Mouse (Mus musculus): Measurements from ENCODE around the gene Trim8. TPM values are rescaled to one million over a fixed set of nuclear protein-coding genes. Genes with fewer than 3 reads are reported as not detected.

Gene Trim8
- polyA plus RNA-seq, 1 experiment from 2014 or later = 9.2 TPM

GRCm38 (mm10) chr19:46506372-46506717 lies 4.8 kb downstream of the Trim8 start:
- Histone ChIP-seq H3K4me1 (replicated peaks) (peaks cover 94% of the 10 kb centered on the region), H3K36me3 (peaks cover 60% of the 10 kb centered on the region), H3K9me3 (replicated peaks) (no peaks in the 10 kb centered on the region), H3K27ac (peak overlapping the region; percentile 98), H3K9ac (peak overlapping the region; percentile 95), H3K4me3 (replicated peaks) (peak overlapping the region; percentile 87), H3K4me2 (peak overlapping the region; percentile 91), H3K27me3 (no peaks in the 10 kb centered on the region)
- DNase-seq = no peak
- no peak for ATAC-seq (ENCODE audit: low read depth)
- WGBS (ENCODE audit: insufficient replicate concordance) = 45% methylated on average over 3 of the region's 3 CpGs

GRCm38 (mm10) chr19:46507181-46507581 lies 5.7 kb downstream of the Trim8 start:
- H3K36me3 ChIP-seq = peaks cover 68% of the 10 kb centered on the region

GRCm38 (mm10) chr19:46507806-46508205 lies 6.3 kb downstream of the Trim8 start:
- WGBS (ENCODE audit: insufficient replicate concordance) = 68% methylated on average over 1 of the region's 1 CpGs
- Histone ChIP-seq H3K4me2 (no peak overlapping the region), H3K4me1 (replicated peaks) (peaks cover 90% of the 10 kb centered on the region), H3K4me3 (replicated peaks) (no peak overlapping the region), H3K9ac (0 out of 2 replicates have a peak overlapping the region, but pooled peaks have one; percentile 36), H3K9me3 (replicated peaks) (no peaks in the 10 kb centered on the region), H3K27ac (peak overlapping the region; percentile 98; the same call in 1 of the 2 replicates), H3K36me3 (peaks cover 75% of the 10 kb centered on the region), H3K27me3 (no peaks in the 10 kb centered on the region)
- DNase-seq = no peak
- no peak for ATAC-seq (ENCODE audit: low read depth)

More at GRCm38 (mm10) chr19:46507181-46507581, 5.7 kb downstream of the Trim8 start:
- H3K4me3 ChIP-seq (replicated peaks) = no peak overlapping the region
- H3K4me1 ChIP-seq (replicated peaks) = peaks cover 96% of the 10 kb centered on the region
- H3K4me2 ChIP-seq = peak overlapping the region; percentile 91; the same call in 1 of the 2 replicates
- WGBS (ENCODE audit: insufficient replicate concordance) = 86% methylated on average over 8 of the region's 8 CpGs
- H3K9ac ChIP-seq = no peak overlapping the region
- no peak for ATAC-seq (ENCODE audit: low read depth)
- peak overlapping the region; percentile 98 for H3K27ac ChIP-seq
- DNase-seq = no peak
- H3K27me3 ChIP-seq = no peaks in the 10 kb centered on the region
- H3K9me3 ChIP-seq (replicated peaks) = no peaks in the 10 kb centered on the region

- Histone ChIP-seq H3K4me1 (replicated peaks) (peaks cover 81% of the 10 kb centered on the region), H3K9ac (peak overlapping the region; percentile 18; the same call in 1 of the 2 replicates), H3K27me3 (no peaks in the 10 kb centered on the region), H3K36me3 (peaks cover 84% of the 10 kb centered on the region), H3K27ac (0 out of 2 replicates have a peak overlapping the region, but pooled peaks have one; percentile 3), H3K9me3 (replicated peaks) (no peaks in the 10 kb centered on the region), H3K4me2 (no peak overlapping the region), H3K4me3 (replicated peaks) (no peak overlapping the region)
- DNase-seq (no peak), ATAC-seq (ENCODE audit: low read depth) (no peak)
- 76% methylated on average over 3 of the region's 3 CpGs for WGBS (ENCODE audit: insufficient replicate concordance)
Observed at GRCm38 (mm10) chr19:46508738-46509137, 7.2 kb downstream of the Trim8 start.

- Histone ChIP-seq H3K4me2 (no peak overlapping the region), H3K4me3 (replicated peaks) (no peak overlapping the region), H3K9ac (peak overlapping the region; percentile 18; the same call in 1 of the 2 replicates), H3K27ac (peak overlapping the region; percentile 3; the same call in 1 of the 2 replicates), H3K36me3 (peaks cover 89% of the 10 kb centered on the region), H3K4me1 (replicated peaks) (peaks cover 76% of the 10 kb centered on the region), H3K9me3 (replicated peaks) (no peaks in the 10 kb centered on the region), H3K27me3 (no peaks in the 10 kb centered on the region)
- WGBS (ENCODE audit: insufficient replicate concordance) = 55% methylated on average over 3 of the region's 3 CpGs
- DNase-seq (no peak), ATAC-seq (ENCODE audit: low read depth) (no peak)
Observed at GRCm38 (mm10) chr19:46509202-46509601, 7.7 kb downstream of the Trim8 start.

GRCm38 (mm10) chr19:46509736-46510135 lies 8.2 kb downstream of the Trim8 start:
- Histone ChIP-seq H3K9ac (0 out of 2 replicates have a peak overlapping the region, but pooled peaks have one; percentile 22), H3K4me3 (replicated peaks) (no peak overlapping the region), H3K4me2 (no peak overlapping the region), H3K4me1 (replicated peaks) (peaks cover 71% of the 10 kb centered on the region), H3K9me3 (replicated peaks) (no peaks in the 10 kb centered on the region), H3K27ac (peak overlapping the region; percentile 3; the same call in 1 of the 2 replicates), H3K36me3 (peaks cover 94% of the 10 kb centered on the region), H3K27me3 (no peaks in the 10 kb centered on the region)
- DNase-seq (no peak), ATAC-seq (ENCODE audit: low read depth) (no peak)
- WGBS (ENCODE audit: insufficient replicate concordance) = 75% methylated on average over 4 of the region's 4 CpGs

- no peak overlapping the region for H3K4me3 ChIP-seq (replicated peaks)
- ATAC-seq (ENCODE audit: low read depth) (no peak), DNase-seq (no peak)
- H3K27ac ChIP-seq = peak overlapping the region; percentile 48; the same call in 1 of the 2 replicates
- 0 out of 2 replicates have a peak overlapping the region, but pooled peaks have one; percentile 22 for H3K9ac ChIP-seq
- H3K9me3 ChIP-seq (replicated peaks) = no peaks in the 10 kb centered on the region
- H3K4me2 ChIP-seq = no peak overlapping the region
- 72% methylated on average over 5 of the region's 5 CpGs for WGBS (ENCODE audit: insufficient replicate concordance)
- no peaks in the 10 kb centered on the region for H3K27me3 ChIP-seq
- H3K36me3 ChIP-seq = peaks cover 97% of the 10 kb centered on the region
- peaks cover 67% of the 10 kb centered on the region for H3K4me1 ChIP-seq (replicated peaks)
Observed at GRCm38 (mm10) chr19:46510401-46510800, 8.9 kb downstream of the Trim8 start.

- peak overlapping the region; percentile 48 for H3K27ac ChIP-seq
- no peak for ATAC-seq (ENCODE audit: low read depth)
- no peak overlapping the region for H3K4me3 ChIP-seq (replicated peaks)
- DNase-seq = no peak
- peaks cover 97% of the 10 kb centered on the region for H3K36me3 ChIP-seq
- no peak overlapping the region for H3K4me2 ChIP-seq
- no peaks in the 10 kb centered on the region for H3K9me3 ChIP-seq (replicated peaks)
- 51% methylated on average over 3 of the region's 3 CpGs for WGBS (ENCODE audit: insufficient replicate concordance)
- no peak overlapping the region for H3K9ac ChIP-seq
- H3K27me3 ChIP-seq = no peaks in the 10 kb centered on the region
- peaks cover 62% of the 10 kb centered on the region for H3K4me1 ChIP-seq (replicated peaks)
Observed at GRCm38 (mm10) chr19:46510824-46511223, 9.3 kb downstream of the Trim8 start.

- Histone ChIP-seq H3K9me3 (replicated peaks) (no peaks in the 10 kb centered on the region), H3K4me3 (replicated peaks) (no peak overlapping the region), H3K9ac (no peak overlapping the region), H3K27me3 (no peaks in the 10 kb centered on the region), H3K36me3 (peaks cover 95% of the 10 kb centered on the region), H3K4me2 (no peak overlapping the region), H3K4me1 (replicated peaks) (peaks cover 58% of the 10 kb centered on the region), H3K27ac (peak overlapping the region; percentile 48; the same call in 1 of the 2 replicates)
- ATAC-seq (ENCODE audit: low read depth) (peak; percentile 9; the same call in 1 of the 2 replicates), DNase-seq (no peak)
- 74% methylated on average over 10 of the region's 10 CpGs for WGBS (ENCODE audit: insufficient replicate concordance)
Observed at GRCm38 (mm10) chr19:46511263-46511662, 9.8 kb downstream of the Trim8 start.

- Histone ChIP-seq H3K4me2 (no peak overlapping the region), H3K9ac (no peak overlapping the region), H3K27ac (no peak overlapping the region), H3K27me3 (no peaks in the 10 kb centered on the region), H3K4me1 (replicated peaks) (peaks cover 55% of the 10 kb centered on the region), H3K9me3 (replicated peaks) (no peaks in the 10 kb centered on the region), H3K36me3 (peaks cover 64% of the 10 kb centered on the region), H3K4me3 (replicated peaks) (no peak overlapping the region)
- 75% methylated on average over 12 of the region's 12 CpGs for WGBS (ENCODE audit: insufficient replicate concordance)
- no peak for DNase-seq
- ATAC-seq (ENCODE audit: low read depth) = no peak
Observed at GRCm38 (mm10) chr19:46514387-46514786, 12.9 kb downstream of the Trim8 start.

- H3K4me1 ChIP-seq (replicated peaks) = peaks cover 46% of the 10 kb centered on the region
- H3K27me3 ChIP-seq = 0 out of 2 replicates have a peak, but pooled peaks cover 3% of the 10 kb centered on the region
- WGBS (ENCODE audit: insufficient replicate concordance) = 78% methylated on average over 24 of the region's 24 CpGs
- peaks cover 54% of the 10 kb centered on the region for H3K36me3 ChIP-seq
- no peak overlapping the region for H3K4me3 ChIP-seq (replicated peaks)
- no peak overlapping the region for H3K9ac ChIP-seq
- ATAC-seq (ENCODE audit: low read depth) (no peak), DNase-seq (no peak)
- H3K4me2 ChIP-seq = no peak overlapping the region
- no peaks in the 10 kb centered on the region for H3K9me3 ChIP-seq (replicated peaks)
- no peak overlapping the region for H3K27ac ChIP-seq
Observed at GRCm38 (mm10) chr19:46515287-46515821, 13.9 kb downstream of the Trim8 start.

All from liver, embryonic 13.5 days (tissue).